Mouse (Mus musculus) testis, adult 2 months (tissue): Measurements from ENCODE around the gene Atp10b.

Experiments
- CTCF ChIP-seq: fragments of 200-500 bp; IDR thresholded peaks from 2 replicates; pipeline ENCODE4 v1.5.1; 2012; ENCODE audit warnings: low read depth, mild to moderate bottlenecking, inconsistent platforms, low read length, moderate library complexity; ENCODE audit not compliant: control insufficient read depth, insufficient read depth, insufficient replicate concordance
- POLR2A ChIP-seq: fragments of 200-500 bp; IDR thresholded peaks from 2 replicates; pipeline ENCODE4 v1.6.1; 2012; ENCODE audit warnings: low read depth, mild to moderate bottlenecking, inconsistent platforms, low read length, moderate library complexity; ENCODE audit not compliant: control insufficient read depth

- TF ChIP-seq CTCF (no peak), POLR2A (no peak)
These were observed 105.6 kb downstream of the Atp10b start for GRCm38 (mm10) chr11:43255262-43255661.
